Mouse (Mus musculus) stomach, embryonic 15.5 days (tissue): ENCODE measurements at regions not wholly inside any gene's neighbourhood (a gene's known extent, or its start where the extent isn't known, plus 50 kb on each side); places are given as distances from the start of the nearest gene placed in this dataset.
"Not testable (repeated sequence)": the region's sequence is repeated elsewhere in the genome, so short reads cannot be mapped to it uniquely, and the experiment has no call there.

Experiments
- ATAC-seq: fragments of 200-750 bp; cut with Nextera tagmentation; 2 replicates; pipeline ENCODE4 v1.8.0; 2017; ENCODE audit warnings: low read depth, moderate number of reproducible peaks, moderate TSS enrichment; ENCODE audit not compliant: insufficient read depth, low FRiP score
- H3K27ac ChIP-seq: fragments of 300-500 bp; sonication (generic); 2 replicates; pipeline ENCODE4 v1.5.1; 2015; ENCODE audit warnings: mild to moderate bottlenecking, inconsistent platforms
- H3K27me3 ChIP-seq: fragments of 300-500 bp; sonication (generic); replicated peaks from 2 replicates; pipeline ENCODE4 v1.6.1; 2015; ENCODE audit warnings: inconsistent platforms
- H3K36me3 ChIP-seq: fragments of 300-500 bp; sonication (generic); 2 replicates; pipeline ENCODE4 v1.6.1; 2015; ENCODE audit warnings: inconsistent platforms
- H3K4me1 ChIP-seq: fragments of 300-500 bp; sonication (generic); 2 replicates; pipeline ENCODE4 v1.6.1; 2015; ENCODE audit warnings: inconsistent platforms
- H3K4me2 ChIP-seq: fragments of 300-500 bp; sonication (generic); 2 replicates; pipeline ENCODE4 v1.6.1; 2015; ENCODE audit warnings: mild to moderate bottlenecking, inconsistent platforms
- H3K4me3 ChIP-seq: fragments of 300-500 bp; sonication (generic); replicated peaks from 2 replicates; pipeline ENCODE4 v1.5.1; 2015; ENCODE audit warnings: inconsistent platforms
- H3K9ac ChIP-seq: fragments of 300-500 bp; sonication (generic); 2 replicates; pipeline ENCODE4 v1.6.1; 2015; ENCODE audit warnings: inconsistent platforms
- H3K9me3 ChIP-seq: fragments of 300-500 bp; sonication (generic); 2 replicates; pipeline ENCODE4 v1.6.1; 2016; ENCODE audit warnings: inconsistent platforms
- WGBS: fragments of 180-500 bp; shearing (Covaris S2); methylation state at CpG from one replicate; pipeline ENCODE4 v1.1.7; 2015; 5-methylcytosine and 5-hydroxymethylcytosine counted together

- H3K4me1 ChIP-seq, H3K9me3 ChIP-seq, H3K27me3 ChIP-seq, H3K27ac ChIP-seq, H3K9ac ChIP-seq, H3K36me3 ChIP-seq: not testable (repeated sequence)
- Histone ChIP-seq H3K4me3 (peak overlapping the region; percentile 20), H3K4me2 (peak overlapping the region; percentile 23; the same call in 1 of the 2 replicates)
- ATAC-seq: 0 out of 2 replicates have a peak, but pooled peaks have one; percentile 43
- 12% methylated on average over 4 of the region's 9 CpGs for WGBS
Observed at GRCm38 (mm10) chr8:71789031-71789460, 63.5 kb upstream of the Fcho1 start.

GRCm38 (mm10) chr8:71780624-71781023 lies 55.1 kb upstream of the Fcho1 start:
- WGBS: 91% methylated on average over 10 of the region's 10 CpGs
- not testable (repeated sequence) for H3K4me3 ChIP-seq, H3K36me3 ChIP-seq

GRCm38 (mm10) chr8:71779824-71780223 lies 54.3 kb upstream of the Fcho1 start:
- not testable (repeated sequence) for H3K27ac ChIP-seq, H3K4me2 ChIP-seq, H3K27me3 ChIP-seq, H3K4me1 ChIP-seq, H3K9ac ChIP-seq, H3K9me3 ChIP-seq, H3K4me3 ChIP-seq, H3K36me3 ChIP-seq
- WGBS: 47% methylated on average over 3 of the region's 4 CpGs
- peak; percentile 35; the same call in 1 of the 2 replicates for ATAC-seq

More at GRCm38 (mm10) chr8:71780624-71781023, 55.1 kb upstream of the Fcho1 start:
- not testable (repeated sequence) for H3K4me2 ChIP-seq, H3K27me3 ChIP-seq, H3K4me1 ChIP-seq, H3K9ac ChIP-seq, H3K9me3 ChIP-seq, H3K27ac ChIP-seq
- ATAC-seq: peak; percentile 22; the same call in 1 of the 2 replicates

GRCm38 (mm10) chr8:71779380-71779779 lies 53.9 kb upstream of the Fcho1 start:
- not testable (repeated sequence) for H3K9ac ChIP-seq, H3K36me3 ChIP-seq, H3K4me3 ChIP-seq, H3K4me2 ChIP-seq, H3K4me1 ChIP-seq, H3K27ac ChIP-seq, ATAC-seq, H3K27me3 ChIP-seq, H3K9me3 ChIP-seq
- WGBS: 94% methylated on average over 5 of the region's 5 CpGs

- H3K4me3 ChIP-seq: no peak overlapping the region
- peak; percentile 35; the same call in 1 of the 2 replicates for ATAC-seq
- H3K9me3 ChIP-seq: no peaks in the 10 kb centered on the region
- H3K36me3 ChIP-seq: no peaks in the 10 kb centered on the region
- H3K27ac ChIP-seq: no peak overlapping the region
- H3K4me1 ChIP-seq: no peaks in the 10 kb centered on the region
- no peaks in the 10 kb centered on the region for H3K27me3 ChIP-seq
- H3K4me2 ChIP-seq: no peak overlapping the region
- WGBS: 70% methylated on average over 10 of the region's 10 CpGs
- H3K9ac ChIP-seq: no peak overlapping the region
Observed at GRCm38 (mm10) chr8:71778916-71779315, 53.4 kb upstream of the Fcho1 start.
